Mouse (Mus musculus) C2C12 (cell line): Measurements from ENCODE around the gene Elf2.
"Not testable (repeated sequence)": the region's sequence is repeated elsewhere in the genome, so short reads cannot be mapped to it uniquely, and the experiment has no call there.

ENCODE experiments used
- CEBPB ChIP-seq: IDR thresholded peaks from one replicate; pipeline ENCODE4 v1.6.1; 2011; ENCODE audit warnings: low read depth, mild to moderate bottlenecking, control low read depth, moderate library complexity
- CTCF ChIP-seq: IDR thresholded peaks from one replicate; pipeline ENCODE4 v1.5.1; 2011; ENCODE audit not compliant: control insufficient read depth, insufficient read depth, insufficient read length
- MAX ChIP-seq: IDR thresholded peaks from one replicate; pipeline ENCODE4 v1.6.1; 2011; ENCODE audit warnings: mild to moderate bottlenecking, control low read depth
- MYOD1 ChIP-seq: IDR thresholded peaks from one replicate; pipeline ENCODE4 v1.6.1; 2011; ENCODE audit warnings: low read depth; ENCODE audit not compliant: control insufficient read depth, insufficient read length
- MYOG ChIP-seq: IDR thresholded peaks from one replicate; pipeline ENCODE4 v1.6.1; 2011; ENCODE audit not compliant: control insufficient read depth, insufficient read length; ENCODE audit errors: extremely low read depth
- USF1 ChIP-seq: IDR thresholded peaks from one replicate; pipeline ENCODE4 v1.6.1; 2011; ENCODE audit warnings: low read depth, mild to moderate bottlenecking, control low read depth, moderate library complexity

DNA sequence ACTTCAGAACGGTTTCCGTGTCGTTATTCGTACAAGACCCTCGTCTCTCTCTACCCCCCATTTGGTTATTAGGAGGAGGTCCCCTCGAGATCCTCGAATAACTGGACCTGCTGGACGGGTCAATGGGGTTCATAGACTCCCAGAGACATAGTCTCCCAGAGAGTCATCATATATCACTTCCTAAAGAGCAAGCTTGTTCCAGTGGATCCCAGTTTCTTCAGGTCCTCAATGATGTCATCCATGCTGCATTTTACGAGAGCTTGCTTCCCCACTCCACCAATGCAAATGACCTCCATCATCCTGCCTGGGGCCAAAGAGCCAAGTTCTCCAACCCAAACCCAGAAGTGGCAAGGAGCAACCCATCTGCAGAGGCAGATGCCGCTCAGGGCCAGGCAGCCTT, 124.1 kb downstream of the Elf2 start:
- not testable (repeated sequence) for TF ChIP-seq CTCF, USF1, MAX, MYOG, MYOD1, CEBPB
